Mouse (Mus musculus): ENCODE data around the gene Borcs6.

DNA sequence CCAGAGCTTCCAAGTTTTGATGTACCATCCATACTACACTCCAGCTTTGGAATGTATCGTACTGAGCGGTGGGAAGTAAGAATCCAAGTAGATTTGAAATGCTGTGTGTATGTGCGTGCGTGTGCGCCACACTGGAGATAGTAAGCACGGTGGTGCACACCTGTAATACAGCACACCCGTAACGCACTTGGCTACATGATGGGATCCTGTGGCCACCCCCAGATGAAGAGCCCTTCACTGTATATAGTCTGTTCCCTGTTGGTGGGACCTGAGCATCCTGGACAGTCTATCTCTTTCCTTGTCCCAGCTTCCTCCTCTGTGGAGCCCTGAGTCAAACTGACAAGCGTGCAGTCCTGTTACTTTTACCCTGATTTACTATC, 13.1 kb upstream of the Borcs6 start:
- TF ChIP-seq CTCF (IDR thresholded peaks at IDR 0.05; ENCODE audit: insufficient read depth, low read depth, low read length) (no peak), POLR2A (IDR thresholded peaks at IDR 0.05; ENCODE audit: insufficient read depth, low read depth, low read length) (no peak)

Data from olfactory bulb, adult 2 months (tissue).